Mouse (Mus musculus) kidney, adult 2 months (tissue): ENCODE measurements at regions not wholly inside any gene's neighbourhood (a gene's known extent, or its start where the extent isn't known, plus 50 kb on each side); places are given as distances from the start of the nearest gene placed in this dataset.

ENCODE experiments used
- CTCF ChIP-seq: fragments of 200-500 bp; conservative IDR thresholded peaks from 2 replicates; pipeline ENCODE4 v1.5.1; 2011; ENCODE audit warnings: low read depth, mild to moderate bottlenecking, control low read depth, low read length, moderate library complexity, mixed read lengths; ENCODE audit not compliant: insufficient read depth, insufficient read length
- POLR2A ChIP-seq: fragments of 200-500 bp; IDR thresholded peaks from one replicate; pipeline ENCODE4 v1.6.1; 2011; ENCODE audit warnings: low read depth, low read length, control low read depth

DNA sequence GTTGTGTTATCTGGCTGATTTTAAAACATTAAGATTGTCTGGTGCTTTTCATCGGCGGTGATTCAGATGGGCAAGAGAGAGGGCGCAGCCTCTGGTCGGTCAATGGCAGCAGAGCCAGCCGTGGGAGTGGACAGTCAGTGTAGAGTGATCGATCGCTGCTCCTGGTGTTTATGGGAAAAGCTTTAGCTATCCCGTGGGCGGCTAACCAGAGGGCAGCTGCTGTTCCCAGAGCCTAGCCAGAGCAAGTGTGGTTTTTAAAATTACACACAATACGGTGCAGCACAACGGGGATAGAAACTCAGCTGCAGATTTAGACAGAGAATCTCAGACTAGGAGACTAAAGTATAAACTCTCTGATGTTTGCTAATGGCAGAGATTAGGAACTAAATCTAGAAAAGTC, 297.3 kb downstream of the Mctp2 start:
- TF ChIP-seq POLR2A, result no peak
- no peak for TF ChIP-seq CTCF
